9 mouse cellular contexts compared by ENCODE assay signal in genomic region chr14:120330454-120330853, GRCm38 (mm10). TPM values are rescaled to one million over a fixed set of nuclear protein-coding genes. Genes with fewer than 3 reads are reported as not detected.
DNase-seq lines count a peak whose midpoint lies in the region; ATAC-seq and TF ChIP-seq lines count a peak whose summit lies in the region.
"Had no signal": no experiment of that assay in that cellular context is flagged by ENCODE, and none has a peak within 500 bp of the region (broad histone marks: within the 10 kb centered on the region; RNA-seq: fewer than 3 reads in every experiment).

No protein-coding gene starts in this region.

- H3K9ac ChIP-seq in hindbrain, postnatal 0 days (replicated peaks; ENCODE audit: low read length) = no peak overlapping the region
- H3K9ac ChIP-seq in hindbrain, embryonic 12.5 days = no peak overlapping the region
- H3K9ac ChIP-seq: neural tube, embryonic 15.5 days had no signal

- no peaks in the 10 kb centered on the region for H3K4me1 ChIP-seq in hindbrain, postnatal 0 days (ENCODE audit: insufficient read depth, low read length)
- H3K4me1 ChIP-seq in hindbrain, embryonic 12.5 days = peaks cover 11% of the 10 kb centered on the region

- in situ Hi-C loops in Patski (cut with MboI; ENCODE audit: low pct_unique_long_range_greater_than_20kb) = no loop called here

- intact Hi-C loops in left cerebral cortex, postnatal 14 days (cut with DNase I) = no loop called here

- WGBS in hindbrain, postnatal 0 days = 59% methylated on average over 12 of the region's 12 CpGs
- WGBS in hindbrain, embryonic 12.5 days = 64% methylated on average over 12 of the region's 12 CpGs

- CTCF ChIA-PET in Patski (lab: Charles Lee) = no interaction called here

- no peak overlapping the region for H3K27ac ChIP-seq in hindbrain, postnatal 0 days
- no peak overlapping the region for H3K27ac ChIP-seq in hindbrain, embryonic 12.5 days
- H3K27ac ChIP-seq: neural tube, embryonic 15.5 days had no signal

- H3K36me3 ChIP-seq in hindbrain, postnatal 0 days (ENCODE audit: insufficient read depth, low read length) = no peaks in the 10 kb centered on the region
- no peaks in the 10 kb centered on the region for H3K36me3 ChIP-seq in hindbrain, embryonic 12.5 days
- H3K36me3 ChIP-seq: neural tube, embryonic 15.5 days had no signal

- TF ChIP-seq CTCF in hindbrain, postnatal 0 days (IDR thresholded peaks at IDR 0.05; ENCODE audit: low read depth) = no peak
- no peak for TF ChIP-seq CTCF in Patski (IDR thresholded peaks at IDR 0.05)

- H3K4me2 ChIP-seq in hindbrain, postnatal 0 days (ENCODE audit: low read depth, low read length) = no peak overlapping the region
- H3K4me2 ChIP-seq in hindbrain, embryonic 12.5 days (replicated peaks) = no peak overlapping the region
- H3K4me2 ChIP-seq: neural tube, embryonic 15.5 days had no signal

- no peaks in the 10 kb centered on the region for H3K27me3 ChIP-seq in hindbrain, postnatal 0 days (ENCODE audit: insufficient read depth, low read length)
- H3K27me3 ChIP-seq in hindbrain, embryonic 12.5 days = no peaks in the 10 kb centered on the region
- H3K27me3 ChIP-seq in Patski = no peaks in the 10 kb centered on the region
- H3K27me3 ChIP-seq: neural tube, embryonic 15.5 days had no signal

- H3K4me3 ChIP-seq in hindbrain, postnatal 0 days (ENCODE audit: low read length) = no peak overlapping the region
- H3K4me3 ChIP-seq in hindbrain, embryonic 12.5 days = no peak overlapping the region
- H3K4me3 ChIP-seq: neural tube, embryonic 15.5 days had no signal

- POLR2A ChIA-PET in Patski (lab: Charles Lee) = interaction anchor here (0.8 to 1.2 kb wide), 2 partner anchors 34 to 43 kb away, joined by 3 read pairs; no protein-coding TSS in a partner anchor

- ATAC-seq in hindbrain, postnatal 0 days = peak; percentile 48
- no peak for ATAC-seq in hindbrain, embryonic 12.5 days (ENCODE audit: low FRiP score)
- ATAC-seq in Patski = peak; percentile 78

- H3K9me3 ChIP-seq in hindbrain, postnatal 0 days (ENCODE audit: low read length) = no peaks in the 10 kb centered on the region
- H3K9me3 ChIP-seq in hindbrain, embryonic 12.5 days (replicated peaks) = no peaks in the 10 kb centered on the region
- H3K9me3 ChIP-seq: neural tube, embryonic 15.5 days had no signal

- DNase-seq in hindbrain, postnatal 0 days (ENCODE audit: low spot score) = peak; percentile 49
- DNase-seq in Patski (ENCODE audit: low read depth, low spot score) = no peak
- DNase-seq in cerebellum, adult 18-20 months = peak; percentile 74 to 76
- DNase-seq in left cerebral cortex, postnatal 14 days (ENCODE audit: low spot score in 2 of 2) = peak; percentile 39 to 66
- no peak for DNase-seq in thymus, postnatal 0 days (ENCODE audit: low spot score)
- no peak for DNase-seq in lung, postnatal 4 days
- DNase-seq: lung, postnatal 10 days had no signal

RNA-seq across cellular contexts. Expression of gene Mbnl2, which starts 55.0 kb away (rescaled TPM):
- 56.1 and 78.3 TPM in 2 replicates for total RNA-seq in hindbrain, postnatal 0 days (2014; rRNA removed)
- 28.6 and 28.9 TPM in 2 replicates for polyA plus RNA-seq in hindbrain, postnatal 0 days (2015; fragmentation: Nextera tagmentation; extraction: Ambion mirVana)
- polyA plus RNA-seq in hindbrain, embryonic 12.5 days (2016; fragmentation: Nextera tagmentation; extraction: Ambion mirVana) = 47.2 and 60.3 TPM in 2 replicates
- polyA plus RNA-seq in Patski (2021) = 132 TPM
- total RNA-seq in left cerebral cortex, postnatal 14 days (2021) = 100 to 1,000 TPM; 192 to 202 TPM
- polyA plus RNA-seq in thymus, postnatal 0 days (2015; fragmentation: Nextera tagmentation; extraction: Ambion mirVana) = 81.9 and 91.2 TPM in 2 replicates

Comparison
In these comparisons a context has a peak if more than half of its experiments do, and no peak if none do; other contexts are left out.
1. DNase-seq: peak in hindbrain, postnatal 0 days (single experiment), cerebellum, adult 18-20 months (2 of 2) and left cerebral cortex, postnatal 14 days (2 of 2); none in Patski (single experiment), thymus, postnatal 0 days (single experiment) and lung, postnatal 4 days (0 of 2).